Mouse (Mus musculus) small intestine, adult 2 months (tissue): Measurements from ENCODE around the gene Olfr1197.

Experiments
- CTCF ChIP-seq: fragments of 200-500 bp; IDR thresholded peaks from 2 replicates; pipeline ENCODE4 v1.5.1; 2012; ENCODE audit warnings: low read depth, mild to moderate bottlenecking, control low read depth, inconsistent platforms, low read length, moderate library complexity, mixed read lengths; ENCODE audit not compliant: insufficient replicate concordance, insufficient read length; ENCODE audit errors: extremely low read depth
- POLR2A ChIP-seq: fragments of 200-500 bp; IDR thresholded peaks from 2 replicates; pipeline ENCODE4 v1.6.1; 2012; ENCODE audit warnings: low read depth, mild to moderate bottlenecking, control low read depth, inconsistent platforms, low read length, moderate library complexity

GRCm38 (mm10) chr2:88770388-88770787 lies 38.2 kb upstream of the Olfr1197 start, which contains the start of gene Olfr1200:
- TF ChIP-seq CTCF (no peak), POLR2A (no peak)
